Mouse (Mus musculus) thymus, adult 2 months (tissue): ENCODE results near the gene Ehd1. TPM values are rescaled to one million over a fixed set of nuclear protein-coding genes. Genes with fewer than 3 reads are reported as not detected.

ENCODE experiments used
- DNase-seq: peaks from one replicate; pipeline ENCODE4 v3.0.0; 2021
- H3K27ac ChIP-seq: fragments of 200-500 bp; 2 replicates; pipeline ENCODE4 v1.5.1; 2012; ENCODE audit warnings: low read length, control low read depth; ENCODE audit not compliant: control insufficient read depth, insufficient read depth
- H3K27me3 ChIP-seq: fragments of 200-500 bp; 2 replicates; pipeline ENCODE4 v1.6.1; 2012; ENCODE audit warnings: mild to moderate bottlenecking, low read length, moderate library complexity, mixed read lengths; ENCODE audit not compliant: control insufficient read depth, insufficient read depth
- H3K36me3 ChIP-seq: fragments of 200-500 bp; 2 replicates; pipeline ENCODE4 v1.6.1; 2012; ENCODE audit warnings: mild to moderate bottlenecking, low read length, moderate library complexity; ENCODE audit not compliant: control insufficient read depth, insufficient read depth
- H3K4me1 ChIP-seq: fragments of 200-500 bp; replicated peaks from 2 replicates; pipeline ENCODE4 v1.6.1; 2012; ENCODE audit warnings: low read length; ENCODE audit not compliant: control insufficient read depth, insufficient read depth
- H3K4me3 ChIP-seq: fragments of 200-500 bp; 2 replicates; pipeline ENCODE4 v1.5.1; 2012; ENCODE audit warnings: mild to moderate bottlenecking, low read length, control low read depth, moderate library complexity; ENCODE audit not compliant: control insufficient read depth, insufficient read depth
- CTCF ChIP-seq: fragments of 200-500 bp; IDR thresholded peaks from 2 replicates; pipeline ENCODE4 v1.5.1; 2012; ENCODE audit warnings: mild to moderate bottlenecking, control low read depth, low read length, moderate library complexity, borderline replicate concordance; ENCODE audit not compliant: control insufficient read depth, poor library complexity, insufficient read depth; ENCODE audit errors: extremely low read depth
- POLR2A ChIP-seq: fragments of 200-500 bp; IDR thresholded peaks from 2 replicates; pipeline ENCODE4 v1.6.1; 2012; ENCODE audit warnings: mild to moderate bottlenecking, low read length, control low read depth, moderate library complexity; ENCODE audit not compliant: control insufficient read depth, poor library complexity, insufficient read depth; ENCODE audit errors: extremely low read depth
- WGBS: fragments of 180-500 bp; shearing (Covaris S2); methylation state at CpG from one replicate; pipeline ENCODE4 v1.1.7; 2018; 5-methylcytosine and 5-hydroxymethylcytosine counted together
- polyA plus RNA-seq: library from polyadenylated mRNA; depleted of rRNA; stranded (reverse); fragments of >200 nt; gene quantifications from 2 replicates; pipeline ENCODE4 v1.2.3, GENCODE M21; 2012

The Ehd1 gene
- polyA plus RNA-seq, 1 experiment: 141 TPM

GRCm38 (mm10) chr19:6338171-6338570, 61.6 kb downstream of the Ehd1 start:
- WGBS: 99% methylated on average over 7 of the region's 7 CpGs
- no peaks in the 10 kb centered on the region for H3K36me3 ChIP-seq
- no peak for DNase-seq

DNA sequence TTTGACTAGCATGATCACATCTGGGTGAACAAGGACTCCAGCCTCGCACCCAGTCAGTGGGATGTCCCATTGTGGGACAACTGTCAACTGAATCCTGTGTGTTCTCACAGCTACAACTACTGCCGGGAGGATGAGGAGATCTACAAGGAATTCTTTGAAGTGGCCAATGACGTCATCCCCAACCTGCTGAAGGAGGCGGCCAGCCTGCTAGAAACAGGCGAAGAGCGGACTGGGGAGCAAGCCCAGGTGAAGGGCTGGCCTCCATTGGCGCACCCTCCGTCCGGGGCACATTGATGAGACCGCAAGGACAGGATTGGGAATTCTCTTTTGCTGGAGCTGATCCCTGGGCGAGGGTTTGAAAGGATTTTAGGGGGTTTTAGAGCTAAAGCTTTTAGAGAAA, 62.2 kb downstream of the Ehd1 start:
- Histone ChIP-seq H3K36me3 (no peaks in the 10 kb centered on the region), H3K4me3 (no peak overlapping the region), H3K4me1 (peaks cover 55% of the 10 kb centered on the region), H3K27ac (no peak overlapping the region), H3K27me3 (no peaks in the 10 kb centered on the region)
- no peak for DNase-seq
- no peak for TF ChIP-seq CTCF
- TF ChIP-seq POLR2A: no peak
- 96% methylated on average over 11 of the region's 11 CpGs for WGBS

More at GRCm38 (mm10) chr19:6338171-6338570, 61.6 kb downstream of the Ehd1 start:
- peaks cover 52% of the 10 kb centered on the region for H3K4me1 ChIP-seq
- no peak overlapping the region for H3K27ac ChIP-seq
- no peak overlapping the region for H3K4me3 ChIP-seq
- H3K27me3 ChIP-seq: no peaks in the 10 kb centered on the region
- TF ChIP-seq POLR2A (no peak), CTCF (no peak)

- H3K36me3 ChIP-seq: no peaks in the 10 kb centered on the region; the same call in 1 of the 2 replicates
- no peak for DNase-seq
- no peak overlapping the region for H3K4me3 ChIP-seq
- TF ChIP-seq CTCF: no peak
- WGBS: 97% methylated on average over 6 of the region's 6 CpGs
- H3K4me1 ChIP-seq: peaks cover 54% of the 10 kb centered on the region
- no peak overlapping the region for H3K27ac ChIP-seq
- H3K27me3 ChIP-seq: no peaks in the 10 kb centered on the region
Observed at GRCm38 (mm10) chr19:6339191-6339590, 62.7 kb downstream of the Ehd1 start.

DNA sequence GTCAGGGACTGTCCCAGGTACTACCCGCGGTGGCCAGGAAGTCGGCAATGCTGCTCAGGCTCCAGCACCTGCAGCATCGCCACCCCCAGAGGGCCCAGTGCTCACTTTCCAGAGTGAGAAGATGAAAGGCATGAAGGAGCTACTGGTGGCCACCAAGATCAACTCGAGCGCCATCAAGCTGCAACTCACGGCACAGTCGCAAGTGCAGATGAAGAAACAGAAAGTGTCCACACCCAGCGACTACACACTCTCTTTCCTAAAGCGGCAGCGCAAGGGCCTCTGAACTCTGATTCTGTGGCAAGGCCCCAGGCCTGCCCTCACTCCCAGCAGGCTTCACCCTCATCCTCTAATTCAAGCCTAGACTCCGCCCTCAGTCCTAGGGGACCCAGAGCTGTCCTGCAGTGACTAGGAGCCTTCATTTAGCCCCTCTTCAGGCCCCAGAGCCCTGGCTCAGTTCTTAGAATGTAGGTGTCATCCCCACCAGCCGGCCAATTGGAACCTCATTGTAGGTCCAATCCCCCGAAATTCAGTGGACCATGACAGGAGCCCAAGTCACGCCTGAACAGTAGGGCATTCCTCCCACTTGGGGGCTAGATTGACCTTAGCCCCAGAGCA, 63.5 kb downstream of the Ehd1 start:
- DNase-seq: peak; percentile 74

DNA sequence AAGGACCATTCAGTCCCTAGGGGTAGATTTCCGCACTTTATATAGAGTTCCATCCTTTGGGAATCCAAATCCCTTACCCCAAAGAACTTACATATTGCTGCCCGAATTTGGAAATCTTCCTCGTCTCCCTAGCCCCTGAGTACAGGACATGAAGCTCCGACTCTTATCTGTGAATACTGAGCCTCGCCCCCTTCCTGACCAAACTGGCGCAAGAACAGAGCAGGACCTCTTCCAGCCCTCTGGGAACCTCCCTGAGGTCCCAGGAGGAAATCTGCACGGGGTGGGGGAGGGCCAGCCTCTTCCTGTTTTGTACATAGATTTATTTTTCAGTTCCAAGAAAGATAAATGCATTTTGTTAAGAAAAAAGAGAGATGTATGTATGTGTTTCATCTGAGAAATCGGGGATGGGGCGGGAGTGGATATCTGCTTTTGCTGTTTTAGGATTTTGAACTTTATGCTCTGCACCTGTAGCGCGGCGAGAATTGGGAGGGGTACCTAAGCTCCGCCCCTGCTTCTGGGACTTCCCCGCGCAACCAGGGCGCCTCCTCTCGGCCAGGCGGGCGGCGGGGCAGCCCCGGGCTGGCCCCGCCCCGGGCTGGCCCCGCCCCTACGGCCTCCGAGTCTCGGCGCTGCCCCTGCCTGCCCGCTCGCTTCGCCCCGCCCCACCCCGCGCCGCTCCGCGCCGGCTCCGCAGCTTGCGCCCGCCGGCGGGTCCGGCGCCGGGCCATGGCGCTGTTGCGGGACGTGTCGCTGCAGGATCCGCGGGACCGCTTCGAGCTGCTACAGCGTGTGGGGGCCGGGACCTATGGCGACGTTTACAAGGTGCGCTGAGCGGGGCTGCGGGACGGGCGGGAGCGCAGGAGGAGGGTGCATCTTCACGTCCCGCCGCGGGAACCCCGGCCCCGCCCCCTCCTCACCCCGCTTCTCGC, 64.3 kb downstream of the Ehd1 start, which contains the start of gene Map4k2:
Gene Map4k2, plus strand, starts transcription at position 612 of the 929 bp plus-strand sequence.
- Histone ChIP-seq H3K27me3 (no peaks in the 10 kb centered on the region), H3K36me3 (peaks cover 5% of the 10 kb centered on the region; the same call in 1 of the 2 replicates), H3K27ac (peak within 1 kb of the TSS; percentile 83), H3K4me1 (peaks cover 46% of the 10 kb centered on the region), H3K4me3 (peak within 1 kb of the TSS; percentile 80)
- 4% methylated on average over 62 of the region's 72 CpGs for WGBS
- peak; percentile 91 for DNase-seq
- peak; percentile 59; the same call in 1 of the 2 replicates for TF ChIP-seq CTCF
- peak; percentile 44; the same call in 1 of the 2 replicates for TF ChIP-seq POLR2A

More for the DNA sequence above, 63.5 kb downstream of the Ehd1 start:
- H3K36me3 ChIP-seq: no peaks in the 10 kb centered on the region; the same call in 1 of the 2 replicates
- H3K27ac ChIP-seq: peak overlapping the region; percentile 79
- WGBS: 26% methylated on average over 15 of the region's 15 CpGs
- TF ChIP-seq CTCF (0 out of 2 replicates have a peak, but pooled peaks have one; percentile 12), POLR2A (no peak)
- H3K27me3 ChIP-seq: no peaks in the 10 kb centered on the region
- H3K4me3 ChIP-seq: no peak overlapping the region
- H3K4me1 ChIP-seq: peaks cover 50% of the 10 kb centered on the region

DNA sequence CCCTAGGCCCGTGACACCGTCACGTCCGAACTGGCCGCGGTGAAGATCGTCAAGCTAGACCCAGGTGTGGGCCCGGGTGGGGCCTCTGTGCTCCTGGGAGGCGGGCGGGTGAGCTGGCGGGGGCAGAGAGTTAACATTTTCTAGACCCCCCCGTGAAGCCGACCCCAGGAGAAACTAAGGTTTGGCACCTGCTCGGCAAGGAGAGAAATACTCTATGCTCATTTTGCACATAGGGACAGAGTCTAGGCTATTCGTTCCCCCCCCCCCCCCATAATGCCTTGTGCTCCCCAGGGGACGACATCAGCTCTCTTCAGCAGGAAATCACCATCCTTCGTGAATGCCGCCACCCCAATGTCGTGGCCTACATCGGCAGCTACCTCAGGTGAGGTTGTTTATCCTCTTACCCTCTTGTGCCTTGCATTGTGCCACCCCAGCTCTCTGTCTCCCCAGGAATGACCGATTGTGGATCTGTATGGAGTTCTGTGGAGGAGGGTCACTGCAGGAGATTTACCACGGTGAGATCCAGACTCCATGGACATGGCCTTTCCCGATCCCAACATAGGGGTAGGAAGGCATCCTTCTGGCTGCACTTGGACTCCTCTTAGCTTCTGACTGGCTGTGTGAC, 65.0 kb downstream of the Ehd1 start:
- Histone ChIP-seq H3K4me3 (peak overlapping the region; percentile 80), H3K27me3 (no peaks in the 10 kb centered on the region), H3K27ac (peak overlapping the region; percentile 83), H3K36me3 (peaks cover 12% of the 10 kb centered on the region), H3K4me1 (peaks cover 39% of the 10 kb centered on the region)
- TF ChIP-seq POLR2A (no peak), CTCF (no peak)
- WGBS: 3% methylated on average over 23 of the region's 23 CpGs
- DNase-seq: no peak
